Mouse (Mus musculus): Measurements from ENCODE around the gene Sez6l2.

- TF ChIP-seq POLR2A (IDR thresholded peaks at IDR 0.05; ENCODE audit: extremely low read depth, insufficient read depth, low read length) (no peak), CTCF (IDR thresholded peaks at IDR 0.05; ENCODE audit: low read depth, low read length) (no peak)
These were observed 17.7 kb upstream of the Sez6l2 start for GRCm38 (mm10) chr7:126932652-126933051.
